Comparison of ENCODE assay signal across 23 mouse cellular contexts in the genomic region with DNA sequence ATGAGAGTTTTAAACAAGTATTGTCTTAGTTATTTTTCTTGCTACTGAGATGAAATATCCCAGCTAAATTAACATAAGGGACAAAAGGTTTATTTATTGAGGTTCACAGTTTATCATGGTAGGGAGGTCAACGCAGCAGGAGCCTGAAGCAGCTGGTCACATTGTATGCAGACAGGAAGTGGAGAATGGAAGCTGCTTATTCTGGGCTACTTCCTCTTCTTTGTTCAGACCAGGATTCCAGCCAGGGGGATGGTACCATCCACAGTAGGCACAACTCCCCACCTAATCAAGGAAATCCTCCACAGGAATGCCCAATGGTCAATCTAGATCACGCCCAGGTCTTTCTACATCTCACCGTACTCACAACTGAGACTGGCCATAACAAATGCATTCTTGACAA.
DNase-seq lines count a peak whose midpoint lies in the region; ATAC-seq and TF ChIP-seq lines count a peak whose summit lies in the region.
"Had no signal": no experiment of that assay in that cellular context is flagged by ENCODE, and none has a peak within 500 bp of the region (broad histone marks: within the 10 kb centered on the region; RNA-seq: fewer than 3 reads in every experiment).

No protein-coding gene starts in this region.

- peak; percentile 91 for ATAC-seq in granulocyte monocyte progenitor cell, adult 5-6 weeks (replicated peaks; ENCODE audit: poor library complexity, severe bottlenecking)
- ATAC-seq: CD4-positive, CD25-positive, alpha-beta regulatory T cell, adult 4 months; forebrain, embryonic 16.5 days; intestine, postnatal 0 days had no signal

- H3K27ac ChIP-seq in layer of hippocampus, adult 2 months, result no peak overlapping the region
- H3K27ac ChIP-seq: embryonic facial prominence, embryonic 10.5 days; embryonic facial prominence, embryonic 13.5 days; forebrain, embryonic 13.5 days; heart, adult 2 months; heart, embryonic 10.5 days; heart, embryonic 13.5 days; hindbrain, embryonic 12.5 days; hindbrain, embryonic 15.5 days had no signal

- no peak overlapping the region for H3K4me3 ChIP-seq in layer of hippocampus, adult 2 months
- H3K4me3 ChIP-seq: embryonic facial prominence, embryonic 10.5 days; embryonic facial prominence, embryonic 13.5 days; erythroblast, embryonic 14.5 days; forebrain, embryonic 13.5 days; heart, adult 2 months; heart, embryonic 10.5 days; heart, embryonic 13.5 days; hindbrain, embryonic 12.5 days; hindbrain, embryonic 15.5 days had no signal

- no peak for TF ChIP-seq CTCF in layer of hippocampus, adult 2 months (conservative IDR thresholded peaks at IDR 0.05)

- DNase-seq in 416B (ENCODE audit: low read depth), result peak; percentile 14
- DNase-seq in R1 (ENCODE audit: low read depth, low spot score), result peak; percentile 83
- no peak for DNase-seq in kidney, postnatal 36 days
- DNase-seq in thymus, postnatal 36 days, result no peak
- DNase-seq in layer of hippocampus, adult 2 months (ENCODE audit: low spot score in 2 of 2), result no peak
- DNase-seq: cerebellum, adult 11 months; cerebellum, adult 2 months; cerebellum, adult 9-11 months; gastrocnemius, postnatal 10 days; gastrocnemius, postnatal 36 days; heart, adult 2 months had no signal

Comparison
In these comparisons a context has a peak if more than half of its experiments do, and no peak if none do; other contexts are left out.
1. DNase-seq: peak in 416B (single experiment) and R1 (single experiment); none in kidney, postnatal 36 days (0 of 2), thymus, postnatal 36 days (0 of 2) and layer of hippocampus, adult 2 months (0 of 2).